Mouse (Mus musculus) erythroblast, embryonic 14.5 days (primary cell): ENCODE results near the gene Snai1. TPM values are rescaled to one million over a fixed set of nuclear protein-coding genes. Genes with fewer than 3 reads are reported as not detected.

Source experiments
- H3K27me3 ChIP-seq: 2 replicates; pipeline ENCODE4 v1.6.1; 2012; ENCODE audit warnings: inconsistent platforms; ENCODE audit not compliant: control insufficient read depth
- H3K36me3 ChIP-seq: 2 replicates; pipeline ENCODE4 v1.6.1; 2012; ENCODE audit warnings: mild to moderate bottlenecking, inconsistent platforms; ENCODE audit not compliant: control insufficient read depth
- H3K4me1 ChIP-seq: 2 replicates; pipeline ENCODE4 v1.6.1; 2012; ENCODE audit warnings: inconsistent platforms; ENCODE audit not compliant: control insufficient read depth
- H3K4me3 ChIP-seq: replicated peaks from 2 replicates; pipeline ENCODE3; 2012; ENCODE audit warnings: moderate library complexity, mild to moderate bottlenecking, inconsistent platforms
- H3K9me3 ChIP-seq: 2 replicates; pipeline ENCODE4 v1.6.1; 2012; ENCODE audit warnings: low read length, inconsistent platforms, mixed read lengths; ENCODE audit not compliant: control insufficient read depth
- GATA1 ChIP-seq: IDR thresholded peaks from 2 replicates; pipeline ENCODE4 v1.6.1; 2012; ENCODE audit warnings: low read length, inconsistent platforms, mixed read lengths
- TAL1 ChIP-seq: IDR thresholded peaks from 3 replicates; pipeline ENCODE4 v1.6.1; 2012; ENCODE audit warnings: low read length, inconsistent platforms, mixed read lengths
- polyA plus RNA-seq: library from polyadenylated mRNA; stranded (reverse); fragments of >175 nt; gene quantifications from 2 replicates; pipeline ENCODE4 v1.2.3, GENCODE M21; 2012

Snai1 gene
- polyA plus RNA-seq, 1 experiment, result not detected

DNA sequence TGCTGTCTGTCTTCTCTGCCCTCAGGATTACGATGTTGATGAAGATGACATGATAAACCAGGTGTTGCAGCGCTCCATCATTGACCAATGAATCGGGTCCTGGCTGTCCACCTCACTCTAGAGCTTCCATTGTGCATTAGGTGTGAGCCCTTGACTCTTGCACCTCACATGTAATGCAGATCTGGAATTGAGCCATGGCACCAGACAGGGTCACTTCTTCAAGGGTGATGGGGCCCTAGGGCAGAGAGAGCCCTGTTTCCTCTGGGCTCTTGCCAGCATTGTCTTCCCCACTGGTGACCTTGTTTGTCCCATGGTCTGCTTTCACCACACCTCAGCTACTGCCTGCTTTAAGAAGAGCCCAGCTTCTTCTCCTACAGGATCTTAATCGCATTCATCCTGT, 23.4 kb upstream of the Snai1 start:
- Histone ChIP-seq H3K27me3 (no peaks in the 10 kb centered on the region), H3K4me1 (peaks cover 10% of the 10 kb centered on the region), H3K36me3 (peaks cover 83% of the 10 kb centered on the region), H3K4me3 (no peak overlapping the region), H3K9me3 (no peaks in the 10 kb centered on the region)
- no peak for TF ChIP-seq GATA1
- no peak for TF ChIP-seq TAL1

- no peak for TF ChIP-seq TAL1
- no peak for TF ChIP-seq GATA1
- Histone ChIP-seq H3K27me3 (no peaks in the 10 kb centered on the region), H3K36me3 (peaks cover 74% of the 10 kb centered on the region), H3K4me3 (no peak overlapping the region), H3K4me1 (peaks cover 2% of the 10 kb centered on the region; the same call in 1 of the 2 replicates), H3K9me3 (no peaks in the 10 kb centered on the region)
Measured at GRCm38 (mm10) chr2:167515688-167516087, 22.3 kb upstream of the Snai1 start.

GRCm38 (mm10) chr2:167519606-167520252, 18.3 kb upstream of the Snai1 start:
- Histone ChIP-seq H3K4me1 (no peaks in the 10 kb centered on the region), H3K4me3 (no peak overlapping the region), H3K9me3 (no peaks in the 10 kb centered on the region), H3K36me3 (peaks cover 36% of the 10 kb centered on the region), H3K27me3 (no peaks in the 10 kb centered on the region)
- TF ChIP-seq GATA1 (no peak), TAL1 (no peak)

DNA sequence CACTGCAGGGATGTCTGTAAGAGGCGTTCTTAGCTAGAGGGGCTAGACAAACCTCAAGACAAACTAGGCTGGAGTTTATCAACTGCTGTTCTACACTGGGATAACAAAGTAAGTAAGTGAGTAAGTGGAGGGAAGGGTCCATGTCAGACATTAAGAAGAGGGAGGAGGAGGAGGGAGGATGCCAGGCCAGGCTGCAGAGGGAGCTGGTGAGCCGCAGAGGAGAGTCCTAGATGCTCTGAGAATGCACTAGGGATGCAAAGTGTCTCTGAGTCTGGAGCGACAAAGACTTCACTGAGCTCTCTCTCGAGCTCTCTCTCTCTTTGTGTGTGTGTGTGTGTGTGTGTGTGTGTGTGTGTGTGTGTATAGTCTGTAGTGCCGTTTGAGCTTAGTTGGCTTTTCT, 9.7 kb upstream of the Snai1 start:
- no peaks in the 10 kb centered on the region for H3K9me3 ChIP-seq
- peaks cover 7% of the 10 kb centered on the region for H3K4me1 ChIP-seq
- H3K36me3 ChIP-seq, result no peaks in the 10 kb centered on the region
- no peak overlapping the region for H3K4me3 ChIP-seq
- TF ChIP-seq GATA1, result no peak
- TF ChIP-seq TAL1, result no peak
- H3K27me3 ChIP-seq, result no peaks in the 10 kb centered on the region; the same call in 1 of the 2 replicates

- H3K4me3 ChIP-seq, result no peak overlapping the region
- peaks cover 7% of the 10 kb centered on the region for H3K4me1 ChIP-seq
- no peaks in the 10 kb centered on the region for H3K36me3 ChIP-seq
- TF ChIP-seq GATA1, result no peak
- TF ChIP-seq TAL1, result no peak
- H3K27me3 ChIP-seq, result peaks cover 5% of the 10 kb centered on the region
- no peaks in the 10 kb centered on the region for H3K9me3 ChIP-seq
Measured at GRCm38 (mm10) chr2:167529935-167530513, 8.0 kb upstream of the Snai1 start.

DNA sequence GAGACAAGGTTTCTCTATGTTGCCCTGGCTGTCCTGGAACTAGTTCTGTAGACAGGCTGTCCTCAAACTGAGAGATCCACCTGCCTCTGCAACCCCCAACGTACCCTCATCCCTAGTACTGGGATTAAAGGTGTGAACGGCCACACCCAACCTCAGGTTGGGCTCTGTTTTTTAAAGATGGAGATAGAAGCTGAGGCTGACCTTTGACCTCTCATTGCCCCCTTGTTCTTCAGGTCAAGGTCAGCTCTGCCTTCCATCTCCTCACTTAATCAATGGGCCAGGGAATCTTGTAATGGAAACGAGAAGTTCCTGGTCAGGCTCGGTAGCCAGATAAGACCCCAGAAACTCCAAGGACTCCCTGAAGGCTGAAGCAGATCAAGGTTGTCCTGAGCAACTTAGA, 7.5 kb upstream of the Snai1 start:
- no peaks in the 10 kb centered on the region for H3K36me3 ChIP-seq
- H3K9me3 ChIP-seq, result no peaks in the 10 kb centered on the region
- no peak for TF ChIP-seq TAL1
- no peak for TF ChIP-seq GATA1
- peaks cover 9% of the 10 kb centered on the region for H3K27me3 ChIP-seq
- H3K4me3 ChIP-seq, result no peak overlapping the region
- peaks cover 7% of the 10 kb centered on the region for H3K4me1 ChIP-seq

DNA sequence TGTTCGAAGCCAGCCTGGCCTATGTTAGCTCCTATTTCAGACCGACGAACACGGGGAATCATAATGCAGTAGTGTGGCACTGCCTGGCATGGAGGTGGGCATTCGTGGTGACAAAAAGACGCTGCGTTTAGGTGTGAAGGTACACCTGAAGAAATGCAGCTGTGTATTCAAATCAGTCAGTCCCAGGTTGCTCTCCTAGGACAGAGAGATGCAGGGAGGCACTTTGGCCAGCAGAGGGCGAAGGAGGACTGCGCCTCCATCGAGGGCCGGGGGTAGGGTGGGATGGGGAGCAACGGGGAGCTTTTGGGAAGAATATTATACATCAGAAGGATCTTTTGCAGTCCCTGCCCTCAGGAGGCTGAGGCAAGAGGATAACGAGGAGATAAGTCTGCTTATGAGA, 5.9 kb upstream of the Snai1 start:
- TF ChIP-seq GATA1, result no peak
- no peak for TF ChIP-seq TAL1
- Histone ChIP-seq H3K27me3 (peaks cover 25% of the 10 kb centered on the region), H3K36me3 (no peaks in the 10 kb centered on the region), H3K9me3 (no peaks in the 10 kb centered on the region), H3K4me1 (peaks cover 9% of the 10 kb centered on the region), H3K4me3 (no peak overlapping the region)

DNA sequence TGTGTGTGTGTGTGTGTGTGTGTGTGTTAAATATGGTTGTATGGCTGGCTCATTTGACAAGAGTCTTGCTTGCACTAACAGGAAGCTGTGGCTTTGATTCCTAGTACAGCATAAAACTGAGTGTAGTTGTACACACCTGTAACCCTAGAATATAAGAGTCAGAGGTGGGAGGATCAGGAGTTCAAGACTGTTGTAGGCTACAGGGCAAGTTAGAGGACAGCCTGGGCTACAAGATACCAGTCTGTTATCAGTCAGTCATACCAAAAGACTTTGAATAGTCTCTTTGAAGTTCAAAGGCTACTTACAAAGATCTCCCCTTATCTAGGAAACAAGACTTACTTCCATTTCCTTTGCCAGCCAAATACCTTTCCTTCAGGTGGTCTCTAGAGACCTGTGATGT, 4.1 kb upstream of the Snai1 start:
- H3K4me1 ChIP-seq, result peaks cover 12% of the 10 kb centered on the region
- no peaks in the 10 kb centered on the region for H3K36me3 ChIP-seq
- TF ChIP-seq GATA1 (no peak), TAL1 (no peak)
- H3K9me3 ChIP-seq, result no peaks in the 10 kb centered on the region; the same call in 1 of the 2 replicates
- no peak overlapping the region for H3K4me3 ChIP-seq
- H3K27me3 ChIP-seq, result peaks cover 42% of the 10 kb centered on the region

DNA sequence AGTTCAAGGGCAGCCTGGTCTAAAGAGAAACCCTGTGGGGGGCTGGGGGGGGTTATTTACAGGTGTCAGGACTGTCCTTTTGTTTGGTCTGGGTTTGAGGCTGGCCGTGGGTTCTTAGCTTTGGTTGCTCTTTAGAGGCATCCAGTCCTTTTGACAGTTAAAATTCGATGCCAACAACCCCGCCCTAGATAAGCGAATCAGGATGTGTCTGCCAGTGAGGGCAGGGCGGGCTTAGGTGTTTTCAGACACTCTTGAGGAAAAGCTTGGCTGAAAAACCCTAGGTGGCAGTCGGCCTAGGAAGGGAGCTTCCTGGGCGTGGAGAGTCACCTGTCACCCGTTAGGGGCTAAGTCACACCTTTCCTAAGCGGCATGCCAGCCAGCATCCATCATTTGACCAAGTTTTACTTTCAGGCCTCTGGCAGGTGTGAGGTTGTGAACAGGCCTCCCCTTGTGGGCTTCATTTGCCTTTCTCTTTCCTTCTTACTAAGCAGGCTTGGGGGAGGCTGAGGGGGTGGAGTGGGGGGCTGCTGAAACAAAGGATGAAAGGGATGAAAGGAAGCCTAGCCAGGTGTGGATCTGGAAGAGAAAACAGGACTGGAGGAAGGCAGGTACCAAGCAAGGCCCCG, 1.6 kb upstream of the Snai1 start:
- peaks cover 12% of the 10 kb centered on the region for H3K4me1 ChIP-seq
- TF ChIP-seq GATA1 (no peak), TAL1 (no peak)
- H3K36me3 ChIP-seq, result no peaks in the 10 kb centered on the region; the same call in 1 of the 2 replicates
- H3K27me3 ChIP-seq, result peaks cover 66% of the 10 kb centered on the region
- no peak overlapping the region for H3K4me3 ChIP-seq
- H3K9me3 ChIP-seq, result no peaks in the 10 kb centered on the region; the same call in 1 of the 2 replicates
